Mouse (Mus musculus): ENCODE measurements around the gene Rapgefl1.
"Not testable (repeated sequence)": the region's sequence is repeated elsewhere in the genome, so short reads cannot be mapped to it uniquely, and the experiment has no call there.

Rapgefl1 gene

DNA sequence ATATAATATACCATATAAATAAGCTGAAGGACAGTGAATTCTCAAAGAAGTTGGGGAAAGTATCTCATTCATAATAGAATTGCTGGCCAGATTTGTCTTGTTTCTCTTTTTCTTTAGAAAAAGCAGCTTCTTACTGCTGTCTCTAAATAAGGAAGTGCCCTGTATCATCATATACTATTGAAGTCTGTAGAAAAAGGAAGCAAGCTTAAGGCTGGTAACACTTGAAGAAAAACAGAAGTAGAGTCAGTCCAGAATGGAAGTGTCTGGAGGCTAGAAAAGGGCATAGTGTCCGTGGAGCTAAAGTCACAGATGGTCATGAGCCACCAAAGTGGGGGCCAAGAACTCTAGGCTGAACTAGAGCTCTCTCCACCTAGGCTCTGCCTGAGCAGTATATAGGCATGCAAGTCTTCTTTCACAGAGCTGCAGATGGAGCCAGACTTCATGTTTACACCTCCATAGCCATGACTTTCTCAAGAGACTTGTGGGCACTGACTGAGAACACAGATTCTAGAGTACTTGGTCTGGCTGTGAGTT lies 19.8 kb upstream of the Rapgefl1 start:
- no peak for DNase-seq

DNA sequence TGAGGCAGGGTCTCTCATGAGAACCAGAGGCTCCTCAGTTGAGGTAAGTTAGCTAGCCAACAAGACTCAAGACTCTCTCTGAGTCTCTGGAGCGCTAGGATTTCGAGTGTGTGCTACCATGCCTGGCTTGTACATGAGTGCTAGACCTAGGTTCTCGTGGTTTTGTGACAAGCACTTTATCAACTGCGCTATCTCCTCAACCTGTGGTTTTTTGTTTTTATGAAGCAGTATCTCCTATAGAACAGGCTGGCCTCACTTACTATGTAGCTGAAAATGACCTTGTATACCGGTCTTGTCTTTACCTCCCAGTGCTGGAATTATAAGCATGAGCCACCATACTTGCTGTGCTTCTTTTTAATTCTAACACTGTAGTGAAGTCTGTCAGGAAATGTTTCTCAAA lies 15.6 kb upstream of the Rapgefl1 start:
- DNase-seq, result no peak

DNA sequence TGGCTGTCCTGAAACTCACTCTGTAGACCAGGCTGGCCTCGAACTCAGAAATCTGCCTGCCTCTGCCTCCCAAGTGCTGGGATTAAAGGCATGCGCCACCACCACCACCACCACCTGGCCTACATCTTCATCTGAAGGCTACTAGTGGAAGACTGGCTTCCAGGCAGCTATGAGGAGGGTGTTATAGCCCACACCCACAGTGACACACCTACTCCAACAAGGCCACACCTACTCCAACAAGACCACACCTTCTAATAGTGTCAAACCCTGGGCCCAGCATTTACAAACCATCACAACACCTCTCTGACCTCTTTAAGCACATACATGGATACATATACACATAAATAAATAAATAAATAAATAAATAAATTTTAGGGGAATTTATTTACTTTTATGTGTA lies 10.5 kb upstream of the Rapgefl1 start:
- not testable (repeated sequence) for DNase-seq

DNA sequence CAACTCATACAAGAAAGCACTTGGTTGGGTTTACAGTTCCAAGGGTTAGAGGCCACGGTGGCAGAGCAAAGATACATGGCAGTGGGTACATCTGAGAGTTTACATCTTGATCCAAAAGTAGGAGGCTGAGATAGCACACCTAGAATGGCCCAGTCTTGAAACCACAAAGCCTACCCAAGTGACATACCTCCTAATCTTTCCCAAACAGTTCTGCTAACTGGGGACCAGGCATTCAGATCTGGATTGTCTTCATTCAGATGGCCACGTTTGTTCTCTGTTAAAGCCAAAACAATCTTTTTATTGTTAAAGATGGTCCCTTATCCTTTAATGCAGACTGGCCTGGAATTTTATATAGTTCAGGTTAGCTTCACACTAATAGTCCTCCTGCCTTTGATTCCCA lies 8.7 kb upstream of the Rapgefl1 start:
- DNase-seq, result no peak

DNA sequence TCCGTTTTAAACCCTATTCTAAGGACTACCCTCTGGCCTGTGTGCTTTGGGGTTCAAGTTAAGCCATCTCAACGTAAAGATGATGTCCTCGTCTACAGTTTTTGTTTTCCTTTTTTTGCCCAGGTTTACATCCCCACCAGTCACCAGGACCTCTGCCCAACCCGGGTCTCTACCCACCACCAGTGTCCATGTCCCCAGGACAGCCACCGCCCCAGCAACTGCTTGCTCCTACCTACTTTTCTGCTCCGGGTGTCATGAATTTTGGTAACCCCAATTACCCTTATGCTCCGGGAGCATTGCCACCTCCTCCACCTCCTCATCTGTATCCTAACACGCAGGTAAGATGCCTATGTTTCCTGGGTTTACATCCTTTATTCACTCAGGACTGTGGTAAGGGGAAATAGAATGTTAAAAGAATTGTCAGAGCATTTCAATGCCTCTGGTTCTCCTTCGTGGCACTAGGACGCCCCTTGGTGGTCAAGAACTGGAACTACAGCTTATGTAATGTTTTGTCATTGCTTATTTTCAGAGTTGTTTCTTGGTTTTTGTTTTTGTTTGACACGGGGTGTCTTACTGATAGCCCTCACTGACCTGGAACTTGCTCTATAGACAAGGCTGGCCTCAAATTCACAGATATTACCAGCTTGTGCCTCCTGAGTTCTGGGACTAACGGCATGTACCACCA lies 7.4 kb upstream of the Rapgefl1 start:
- DNase-seq, result peak; percentile 54 to 67

DNA sequence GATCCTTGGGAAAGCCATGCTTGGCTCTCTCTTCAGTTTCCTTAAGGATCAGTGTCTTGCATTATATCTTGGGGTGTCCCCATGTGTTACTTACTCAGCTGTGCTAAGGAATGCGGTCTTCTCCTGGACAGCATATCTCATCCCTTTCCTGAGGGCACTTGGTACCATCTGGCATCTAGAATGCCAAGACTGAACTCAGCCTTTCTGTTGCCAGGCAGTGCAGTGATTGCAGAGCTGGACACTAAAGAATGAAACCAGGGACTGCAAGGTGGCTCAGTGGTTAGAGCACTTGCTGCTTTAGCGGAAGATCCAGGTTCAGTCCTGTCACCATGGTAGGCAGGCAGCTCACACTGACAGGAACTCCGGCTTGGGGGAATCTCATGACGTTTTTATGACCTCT lies 6.7 kb upstream of the Rapgefl1 start:
- DNase-seq, result no peak

DNA sequence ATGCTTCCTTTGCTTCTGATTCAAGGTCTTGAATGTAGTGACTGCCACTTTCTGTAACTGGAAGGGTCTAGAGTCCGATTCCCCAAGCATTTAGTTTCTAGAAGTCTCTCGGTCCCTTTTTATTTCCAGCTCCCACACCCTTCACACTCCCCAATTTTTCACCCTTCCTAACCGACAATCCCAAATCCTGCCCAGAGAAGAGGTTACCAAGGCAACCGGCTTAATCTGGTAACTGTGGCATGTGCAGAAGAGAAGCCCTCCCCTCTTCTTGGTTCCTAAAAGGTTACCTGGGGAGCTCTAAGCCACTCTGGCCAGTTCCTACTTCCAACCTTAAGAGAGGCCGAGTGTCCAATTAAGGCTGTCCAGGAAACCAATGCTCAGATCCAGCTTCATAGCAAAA lies 1.3 kb upstream of the Rapgefl1 start:
- DNase-seq, result no peak

DNA sequence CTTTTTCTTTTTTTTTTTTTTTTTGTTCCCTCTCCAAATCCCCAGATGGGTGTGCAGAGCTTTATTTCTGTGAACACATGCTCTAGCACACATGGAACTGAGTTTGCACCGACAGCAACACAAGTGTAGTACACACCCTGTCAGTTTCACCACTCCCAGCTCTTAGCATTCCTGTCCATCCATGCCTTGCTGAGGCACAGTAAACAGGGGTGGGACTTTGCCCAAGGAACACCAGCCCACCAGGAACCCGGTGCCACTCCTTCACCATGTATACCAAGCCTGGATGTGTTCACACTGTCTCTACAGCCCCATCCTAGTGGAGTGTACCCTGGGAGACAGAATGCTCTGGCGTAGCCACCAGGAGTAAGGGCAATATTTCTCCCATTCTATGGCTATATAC lies 860 bp upstream of the Rapgefl1 start:
- DNase-seq, result no peak

DNA sequence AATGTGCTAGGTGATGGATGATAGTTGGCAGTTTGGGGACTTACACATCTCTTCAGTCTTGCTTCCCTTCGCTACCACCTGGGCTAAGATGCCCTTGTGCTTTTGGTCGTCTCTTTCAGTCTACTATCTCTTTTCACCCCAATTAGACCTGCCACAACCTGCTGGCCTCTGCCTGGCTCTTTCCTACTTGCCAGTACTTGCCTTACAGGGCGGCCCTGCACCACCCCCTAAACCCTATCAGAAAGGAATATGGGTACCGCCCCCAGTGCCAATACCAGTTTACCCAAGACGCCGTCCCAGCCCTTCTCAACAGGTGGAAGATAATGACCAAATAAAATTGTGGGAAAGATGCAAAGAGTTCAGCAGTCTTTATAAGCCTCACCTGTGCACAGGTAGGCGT lies 457 bp upstream of the Rapgefl1 start:
- DNase-seq, result no peak

DNA sequence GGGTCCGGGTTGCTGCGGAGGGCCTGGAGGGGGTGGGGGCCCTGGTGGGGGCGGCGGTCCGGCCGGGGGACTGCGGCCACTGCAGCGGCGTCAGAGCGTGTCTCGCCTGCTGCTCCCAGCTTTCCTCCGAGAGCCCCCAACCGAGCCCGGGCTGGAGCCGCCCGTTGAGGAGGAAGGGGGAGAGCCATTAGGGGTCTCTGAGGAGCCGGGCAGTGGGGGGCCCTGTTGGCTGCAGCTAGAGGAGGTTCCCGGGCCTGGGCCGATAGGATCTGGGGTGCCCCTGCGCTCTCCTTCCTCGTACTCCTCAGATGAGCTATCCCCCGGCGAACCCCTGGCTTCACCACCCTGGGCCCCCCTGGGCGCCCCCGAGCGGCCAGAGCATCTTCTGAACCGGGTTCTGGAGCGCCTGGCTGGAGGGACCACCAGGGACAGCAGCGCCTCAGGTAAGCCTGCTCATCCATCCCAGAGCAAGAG lies 683 bp downstream of the Rapgefl1 start:
- DNase-seq, result peak; percentile 35 to 49

DNA sequence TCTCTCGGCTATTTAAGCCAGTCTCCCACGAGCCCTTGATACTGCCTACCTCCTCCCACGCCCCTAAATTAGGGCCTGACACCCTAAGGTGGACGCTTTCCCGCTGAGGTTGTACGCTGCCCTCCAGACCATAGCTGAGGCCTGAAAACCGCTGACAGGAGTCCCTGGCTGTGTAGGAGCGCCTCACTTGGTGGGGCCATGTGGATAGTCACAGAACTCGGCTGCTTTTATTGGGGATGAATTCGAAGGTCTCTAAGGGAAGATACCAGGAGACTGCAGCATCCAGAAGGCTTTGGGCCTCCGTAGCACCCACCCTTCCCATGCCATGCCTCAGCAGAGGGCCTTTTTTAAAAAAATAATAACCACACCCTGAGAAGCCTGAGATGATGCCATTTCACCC lies 1.3 kb downstream of the Rapgefl1 start:
- peak in 1 of 2 experiments; percentile 22 for DNase-seq

DNA sequence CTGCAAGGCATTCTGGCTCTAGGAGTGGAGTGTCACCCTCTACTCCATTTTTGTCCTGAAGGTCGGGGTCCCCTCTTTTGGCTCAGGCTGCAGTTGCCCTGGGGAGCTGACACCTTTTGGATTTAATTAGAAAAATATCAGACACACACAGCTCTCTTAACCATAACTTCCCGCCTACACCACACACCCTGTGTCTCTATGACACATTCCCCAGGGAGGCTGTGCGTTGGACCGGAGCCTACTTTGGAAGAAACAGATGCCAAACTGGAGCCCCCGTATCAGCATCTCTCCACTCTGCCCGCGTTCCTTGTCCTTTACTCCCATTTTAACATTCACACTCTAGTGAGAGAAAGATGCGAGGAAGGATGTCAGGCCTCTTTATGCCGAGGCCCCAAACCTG lies 1.9 kb downstream of the Rapgefl1 start:
- DNase-seq, result peak in 1 of 2 experiments; percentile 25

DNA sequence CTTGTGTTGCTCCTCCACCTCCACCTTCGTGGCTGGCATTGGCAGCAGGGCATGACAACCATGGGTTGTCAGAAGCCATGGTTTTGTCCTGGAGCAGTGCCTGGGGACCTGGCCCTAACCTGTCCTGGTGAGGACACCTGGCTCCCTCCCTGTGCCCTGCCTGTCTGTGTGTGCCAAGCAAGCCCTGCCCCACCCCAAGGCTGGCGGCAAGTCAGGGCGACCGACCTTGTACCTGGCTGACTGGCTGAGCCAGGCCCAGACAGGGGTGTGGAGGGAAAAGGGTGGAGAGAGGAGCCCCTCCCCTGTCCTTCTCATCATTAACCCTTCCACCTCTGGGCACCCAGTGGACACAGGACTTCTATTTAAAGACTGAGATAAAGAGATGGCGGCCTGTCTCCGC lies 2.8 kb downstream of the Rapgefl1 start:
- peak in 1 of 2 experiments; percentile 38 for DNase-seq

DNA sequence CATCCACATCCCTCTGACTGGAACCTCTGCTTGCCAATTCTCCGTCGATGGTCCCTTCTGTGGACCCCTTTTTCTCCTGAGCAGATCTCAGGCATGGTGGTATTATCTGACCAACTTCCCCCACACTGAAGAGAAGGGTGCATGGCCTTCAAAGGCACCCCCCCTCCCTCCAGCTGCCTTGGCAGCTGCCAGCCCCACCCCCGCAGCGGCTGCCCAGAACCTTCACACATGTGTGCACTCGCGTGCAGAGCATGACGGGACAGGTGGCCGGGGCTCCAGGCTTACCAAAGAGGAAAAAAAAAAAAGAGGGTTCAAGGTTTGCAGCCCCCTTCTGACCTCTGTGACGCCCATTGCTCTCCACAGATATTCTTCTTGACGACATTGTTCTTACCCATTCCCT lies 3.3 kb downstream of the Rapgefl1 start:
- peak; percentile 42 to 71 for DNase-seq

DNA sequence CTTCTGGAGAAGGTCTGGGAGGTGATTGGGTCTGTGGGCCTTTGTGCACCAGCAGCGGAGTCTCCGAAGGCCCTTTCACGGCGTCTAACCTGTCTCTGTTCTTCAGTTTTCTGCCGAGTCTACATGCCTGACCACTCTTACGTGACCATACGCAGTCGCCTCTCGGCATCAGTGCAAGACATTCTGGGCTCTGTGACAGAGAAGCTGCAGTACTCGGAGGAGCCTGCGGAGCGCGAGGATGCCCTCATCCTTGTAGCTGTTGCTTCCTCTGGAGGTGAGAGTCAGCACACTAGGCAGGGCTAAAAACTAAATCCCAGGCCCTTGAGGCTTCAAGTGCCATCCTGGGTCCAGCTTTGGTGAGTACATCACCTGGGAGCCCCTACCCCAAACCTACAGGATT lies 9.4 kb downstream of the Rapgefl1 start:
- peak; percentile 46 to 66 for DNase-seq

DNA sequence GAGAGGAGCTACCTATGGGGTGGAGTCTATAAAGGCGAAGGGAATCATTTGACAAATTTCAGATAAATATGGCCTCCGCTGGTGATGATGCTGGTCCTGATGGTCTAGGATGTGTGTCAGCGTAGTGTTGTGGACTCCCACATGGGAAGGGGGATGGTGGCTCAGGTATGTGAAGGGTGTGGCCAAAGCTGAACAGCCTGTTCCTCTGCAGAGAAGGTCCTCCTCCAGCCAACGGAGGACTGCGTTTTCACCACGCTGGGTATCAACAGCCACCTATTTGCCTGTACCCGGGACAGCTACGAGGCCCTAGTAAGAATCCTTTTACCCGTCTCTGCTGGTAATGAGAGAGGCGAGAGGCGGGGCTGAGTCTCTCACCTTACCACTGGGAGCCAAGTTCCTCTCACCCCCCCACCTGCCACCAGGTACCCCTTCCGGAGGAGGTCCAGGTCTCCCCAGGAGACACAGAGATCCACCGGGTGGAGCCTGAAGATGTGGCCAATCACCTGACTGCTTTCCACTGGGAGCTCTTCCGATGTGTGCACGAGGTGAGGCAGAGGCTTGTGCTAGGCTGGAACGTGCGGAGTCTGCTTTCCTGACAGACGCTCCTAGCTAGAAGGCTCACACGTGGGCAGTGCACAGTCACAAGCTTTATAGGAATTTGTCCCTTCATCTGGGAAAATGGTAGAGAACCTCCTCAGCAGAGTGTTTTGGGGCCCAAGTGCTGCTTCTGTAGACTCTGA lies 10.4 kb downstream of the Rapgefl1 start:
- no peak for DNase-seq

DNA sequence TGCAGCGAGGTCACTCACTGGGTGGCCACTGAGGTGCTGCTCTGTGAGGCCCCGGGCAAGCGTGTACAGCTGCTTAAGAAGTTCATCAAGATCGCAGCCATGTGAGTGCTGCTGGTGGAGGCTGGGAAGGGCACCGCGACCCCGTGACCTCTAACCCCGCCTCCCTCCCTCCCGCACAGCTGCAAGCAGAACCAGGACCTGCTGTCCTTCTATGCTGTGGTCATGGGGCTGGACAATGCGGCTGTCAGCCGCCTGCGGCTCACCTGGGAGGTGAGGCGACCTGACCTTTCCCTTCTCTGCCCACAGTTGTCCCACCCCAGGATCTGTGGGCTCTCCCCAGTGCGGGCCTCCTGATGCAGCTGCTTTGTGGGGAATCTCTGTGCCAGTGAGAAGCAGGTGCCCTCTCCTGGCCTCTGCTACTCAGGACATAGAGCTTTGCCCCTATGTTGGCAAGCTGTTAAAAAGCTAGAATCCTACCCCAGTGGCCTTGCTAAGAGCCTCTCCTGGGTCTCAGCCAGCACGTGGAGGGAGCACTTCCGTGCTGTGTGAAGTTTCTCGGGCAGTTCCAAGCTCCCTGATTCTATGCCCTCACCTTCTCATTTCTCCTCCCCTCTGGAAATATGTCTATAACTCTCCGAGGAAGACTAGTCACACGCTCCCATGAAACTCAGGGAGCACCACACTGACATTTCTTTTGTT lies 12.8 kb downstream of the Rapgefl1 start:
- peak; percentile 37 to 57 for DNase-seq

DNA sequence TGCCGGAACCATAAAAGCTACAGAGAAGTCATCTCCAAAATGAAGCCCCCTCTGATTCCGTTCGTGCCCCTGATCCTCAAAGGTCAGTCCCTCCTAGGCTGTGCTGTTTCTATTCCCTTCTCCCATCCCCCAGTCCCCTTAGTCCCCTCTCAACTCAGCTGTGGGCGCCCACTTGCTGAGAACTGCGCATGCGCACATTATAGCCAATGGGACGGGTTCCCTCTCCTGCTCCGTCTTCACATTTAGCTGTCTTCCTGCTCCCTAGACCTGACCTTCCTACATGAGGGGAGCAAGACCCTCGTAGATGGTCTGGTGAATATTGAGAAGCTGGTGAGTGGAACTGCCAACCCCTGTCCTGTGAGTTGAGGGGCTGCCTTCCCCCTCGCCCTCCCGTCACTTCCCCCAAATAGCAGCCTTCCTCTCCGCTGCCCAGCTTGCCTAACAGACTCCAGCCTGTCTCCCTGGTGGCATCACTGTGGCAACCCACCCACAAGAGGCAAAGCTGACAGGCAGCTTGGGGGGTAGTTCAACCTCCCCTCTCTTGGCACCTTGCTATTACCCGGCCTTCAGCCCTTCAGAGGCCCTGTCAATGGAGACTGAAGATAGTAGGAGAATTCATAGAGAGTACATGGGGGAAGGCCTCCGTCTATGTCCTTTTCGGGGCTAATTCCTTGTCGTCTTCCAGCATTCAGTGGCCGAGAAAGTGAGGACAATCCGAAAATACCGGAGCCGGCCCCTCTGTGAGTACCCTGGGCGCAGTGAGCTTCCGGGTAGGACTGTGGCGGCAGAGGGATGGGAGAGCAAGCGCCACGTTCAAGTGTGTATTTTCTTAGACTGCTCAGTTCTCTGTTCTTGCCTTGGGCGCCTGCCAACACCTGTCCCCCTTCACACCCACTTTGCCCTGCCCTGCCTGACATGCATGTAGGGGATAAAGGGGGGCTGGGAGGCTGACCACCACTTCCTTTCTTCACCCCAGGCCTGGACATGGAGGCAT lies 13.8 kb downstream of the Rapgefl1 start:
- DNase-seq, result peak; percentile 39 to 42

DNA sequence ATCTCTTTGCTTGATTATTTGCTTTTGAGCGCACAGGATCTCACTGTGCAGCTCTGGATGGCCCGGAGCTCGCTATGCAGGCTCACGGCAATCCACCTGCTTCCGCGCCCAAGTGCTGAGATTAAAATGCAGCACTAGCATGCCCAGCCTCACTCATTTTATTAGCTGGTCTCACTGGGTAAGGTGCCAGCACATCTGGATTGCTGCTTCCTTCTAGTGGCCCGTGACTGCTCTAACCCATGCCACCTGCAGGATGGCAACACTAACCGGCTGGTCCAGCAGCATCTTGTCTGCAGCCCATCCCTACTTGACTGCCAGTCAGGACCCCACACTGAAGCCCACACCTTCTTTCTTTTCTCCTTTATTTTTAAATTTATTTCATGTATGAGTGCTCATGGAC lies 17.5 kb downstream of the Rapgefl1 start:
- DNase-seq, result peak; percentile 36 to 38

DNA sequence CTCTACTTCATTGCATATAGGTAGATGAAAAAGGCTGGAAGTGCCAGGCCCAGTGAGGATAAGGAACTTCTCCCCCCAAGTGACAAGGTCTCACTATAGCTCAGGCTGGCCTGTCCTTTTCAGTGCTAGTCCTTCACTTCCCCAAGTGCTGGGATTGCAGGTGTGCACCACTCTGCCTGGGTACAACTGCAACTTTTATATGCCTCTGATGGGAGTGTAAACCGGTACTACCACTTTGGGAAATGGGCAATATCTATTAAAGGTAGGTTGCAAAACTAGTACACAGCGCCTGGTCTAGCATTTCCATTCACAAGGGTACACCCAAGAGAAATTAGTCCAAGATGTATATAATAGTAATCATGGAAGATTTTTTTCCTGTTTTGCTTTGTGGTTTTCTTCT lies 18.1 kb downstream of the Rapgefl1 start:
- no peak for DNase-seq

DNA sequence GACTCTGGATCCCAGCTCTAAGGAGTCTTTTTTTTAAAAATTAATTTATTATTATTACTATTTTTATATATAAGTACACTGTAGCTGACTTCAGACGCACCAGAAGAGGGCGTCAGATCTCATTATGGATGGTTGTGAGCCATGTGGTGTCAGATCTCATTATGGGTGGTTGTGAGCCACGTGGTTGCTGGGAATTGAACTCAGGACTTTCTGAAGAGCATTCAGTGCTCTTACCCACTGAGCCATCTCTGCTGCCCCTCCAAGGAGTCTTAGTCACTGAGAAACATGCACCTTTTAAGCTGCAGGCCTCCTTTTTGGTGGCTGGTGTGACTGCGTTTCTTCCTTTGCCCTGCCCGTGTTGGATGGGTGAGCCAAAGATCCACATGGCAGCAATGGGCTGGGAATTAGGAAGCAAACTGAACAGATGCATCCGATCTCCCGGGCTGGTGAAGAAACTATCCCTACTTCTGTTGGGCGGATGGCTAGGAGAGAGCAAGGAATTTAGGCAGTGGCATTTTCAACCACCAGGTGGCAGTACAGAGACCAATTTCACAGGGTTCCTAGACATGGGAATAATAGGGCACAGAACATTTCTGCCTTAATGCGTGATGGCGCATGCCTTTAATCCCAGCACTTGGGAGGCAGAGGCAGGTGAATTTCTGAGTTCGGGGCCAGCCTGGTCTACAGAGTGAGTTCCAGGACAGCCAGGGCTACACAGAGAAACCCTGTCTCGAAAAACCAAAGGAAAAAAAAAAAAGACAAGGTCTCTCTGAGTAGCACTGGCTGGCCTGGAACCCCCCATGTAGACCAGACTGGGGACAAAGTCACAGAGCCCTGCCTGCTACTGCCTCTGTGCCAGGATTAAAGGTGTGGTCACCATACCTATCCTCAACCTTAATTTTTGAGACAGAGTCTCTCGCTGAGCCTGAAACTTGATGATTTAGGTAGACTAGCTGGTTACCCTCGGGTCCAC lies 22.5 kb downstream of the Rapgefl1 start:
- DNase-seq, result peak; percentile 94 to 95
